Mouse (Mus musculus) ovary, adult 18-20 months (tissue): Measurements from ENCODE around the gene Arap1.

Experiments
- DNase-seq: peaks from one replicate; pipeline ENCODE4 v3.0.0; 2022; ENCODE audit warnings: low spot score, mixed read lengths

Gene Arap1

GRCm38 (mm10) chr7:101347767-101348270 is at the start of gene Arap1:
Gene Arap1, plus strand, starts transcription at chr7:101348067.
- DNase-seq: peak; percentile 28

- DNase-seq: no peak
Observed at GRCm38 (mm10) chr7:101298375-101298774, 49.5 kb upstream of the Arap1 start.

GRCm38 (mm10) chr7:101301361-101301880 is 46.4 kb upstream of the Arap1 start:
- DNase-seq: no peak

GRCm38 (mm10) chr7:101301881-101302456 is 45.9 kb upstream of the Arap1 start, which contains the start of gene Atg16l2:
Gene Atg16l2, minus strand, starts transcription at chr7:101302251.
- peak; percentile 85 for DNase-seq

GRCm38 (mm10) chr7:101302691-101303090 is 45.2 kb upstream of the Arap1 start:
- no peak for DNase-seq

GRCm38 (mm10) chr7:101306841-101307240 is 41.0 kb upstream of the Arap1 start:
- DNase-seq: no peak

- DNase-seq: no peak
Observed at GRCm38 (mm10) chr7:101309985-101310326, 37.9 kb upstream of the Arap1 start.

GRCm38 (mm10) chr7:101310327-101311028 is 37.4 kb upstream of the Arap1 start:
- DNase-seq: peak; percentile 95

GRCm38 (mm10) chr7:101311061-101311460 is 36.8 kb upstream of the Arap1 start:
- no peak for DNase-seq

GRCm38 (mm10) chr7:101313033-101313432 is 34.8 kb upstream of the Arap1 start:
- DNase-seq: no peak

- no peak for DNase-seq
Observed at GRCm38 (mm10) chr7:101314396-101314795, 33.5 kb upstream of the Arap1 start.

GRCm38 (mm10) chr7:101315699-101316098 is 32.2 kb upstream of the Arap1 start:
- DNase-seq: no peak

GRCm38 (mm10) chr7:101316591-101317001 is 31.3 kb upstream of the Arap1 start:
- no peak for DNase-seq

GRCm38 (mm10) chr7:101317014-101317413 is 30.9 kb upstream of the Arap1 start, which contains the start of gene Stard10:
Gene Stard10, plus strand, starts transcription at chr7:101317086.
- no peak for DNase-seq

- DNase-seq: no peak
Observed at GRCm38 (mm10) chr7:101318848-101319247, 29.0 kb upstream of the Arap1 start.

- no peak for DNase-seq
Observed at GRCm38 (mm10) chr7:101319796-101320195, 28.1 kb upstream of the Arap1 start.

- no peak for DNase-seq
Observed at GRCm38 (mm10) chr7:101320399-101321217, 27.3 kb upstream of the Arap1 start.

- DNase-seq: no peak
Observed at GRCm38 (mm10) chr7:101321218-101321827, 26.5 kb upstream of the Arap1 start.

GRCm38 (mm10) chr7:101323141-101323594 is 24.7 kb upstream of the Arap1 start:
- peak; percentile 24 for DNase-seq

- no peak for DNase-seq
Observed at GRCm38 (mm10) chr7:101324142-101324962, 23.5 kb upstream of the Arap1 start.

- DNase-seq: no peak
Observed at GRCm38 (mm10) chr7:101326006-101326405, 21.9 kb upstream of the Arap1 start.
